Comparison of ENCODE assay signal across 15 mouse cellular contexts in genomic region chr14:74900705-74901369, GRCm38 (mm10). TPM values are rescaled to one million over a fixed set of nuclear protein-coding genes. Genes with fewer than 3 reads are reported as not detected.
A peak's percentile ranks its signal among the peaks of the same experiment; 100 is the strongest.
DNase-seq lines count a peak whose midpoint lies in the region; ATAC-seq lines count a peak whose summit lies in the region.
"Had no signal": no experiment of that assay in that cellular context is flagged by ENCODE, and none has a peak within 500 bp of the region (broad histone marks: within the 10 kb centered on the region; RNA-seq: fewer than 3 reads in every experiment).

No protein-coding gene starts in this region.

- peaks cover 45% of the 10 kb centered on the region for H3K4me1 ChIP-seq in heart, embryonic 10.5 days
- peaks cover 19% of the 10 kb centered on the region for H3K4me1 ChIP-seq in lung, embryonic 16.5 days (replicated peaks; ENCODE audit: control insufficient read depth, insufficient read depth, low read length)
- H3K4me1 ChIP-seq in liver, embryonic 13.5 days (replicated peaks), result peaks cover 52% of the 10 kb centered on the region
- H3K4me1 ChIP-seq in stomach, embryonic 15.5 days, result 0 out of 2 replicates have a peak, but pooled peaks cover 10% of the 10 kb centered on the region

- WGBS in heart, embryonic 10.5 days, result 51% methylated on average over 8 of the region's 8 CpGs
- whole genome bisulfite sequencing in lung, embryonic 16.5 days, result 66% methylated on average over 8 of the region's 8 CpGs
- WGBS in liver, embryonic 13.5 days (ENCODE audit: insufficient replicate concordance), result 31% methylated on average over 8 of the region's 8 CpGs
- 65% methylated on average over 8 of the region's 8 CpGs for WGBS in stomach, embryonic 15.5 days

- no peaks in the 10 kb centered on the region for H3K36me3 ChIP-seq in heart, embryonic 10.5 days
- no peaks in the 10 kb centered on the region for H3K36me3 ChIP-seq in lung, embryonic 16.5 days (ENCODE audit: control insufficient read depth, insufficient read depth, low read length)
- H3K36me3 ChIP-seq in liver, embryonic 13.5 days, result no peaks in the 10 kb centered on the region
- H3K36me3 ChIP-seq in stomach, embryonic 15.5 days, result no peaks in the 10 kb centered on the region
- H3K36me3 ChIP-seq: neural tube, embryonic 15.5 days had no signal

- H3K9ac ChIP-seq in lung, embryonic 16.5 days (ENCODE audit: low read length), result no peak overlapping the region
- H3K9ac ChIP-seq in liver, embryonic 13.5 days, result peak overlapping the region; percentile 59
- no peak overlapping the region for H3K9ac ChIP-seq in stomach, embryonic 15.5 days
- H3K9ac ChIP-seq: neural tube, embryonic 15.5 days had no signal

- H3K9me3 ChIP-seq in heart, embryonic 10.5 days, result no peaks in the 10 kb centered on the region
- no peaks in the 10 kb centered on the region for H3K9me3 ChIP-seq in lung, embryonic 16.5 days (ENCODE audit: control insufficient read depth, low read length)
- H3K9me3 ChIP-seq in liver, embryonic 13.5 days (replicated peaks), result no peaks in the 10 kb centered on the region
- H3K9me3 ChIP-seq in stomach, embryonic 15.5 days, result no peaks in the 10 kb centered on the region
- H3K9me3 ChIP-seq: neural tube, embryonic 15.5 days had no signal

- 0 out of 2 replicates have a peak overlapping the region, but pooled peaks have one; percentile 31 for H3K4me3 ChIP-seq in heart, embryonic 10.5 days
- H3K4me3 ChIP-seq in lung, embryonic 16.5 days (ENCODE audit: low read length), result no peak overlapping the region
- peak overlapping the region; percentile 22; the same call in 1 of the 2 replicates for H3K4me3 ChIP-seq in liver, embryonic 13.5 days (replicated peaks)
- no peak overlapping the region for H3K4me3 ChIP-seq in stomach, embryonic 15.5 days (replicated peaks)
- H3K4me3 ChIP-seq: left cerebral cortex, adult 2 months; neural tube, embryonic 15.5 days had no signal

- no peaks in the 10 kb centered on the region for H3K27me3 ChIP-seq in heart, embryonic 10.5 days (ENCODE audit: insufficient read depth, poor library complexity, severe bottlenecking)
- H3K27me3 ChIP-seq in lung, embryonic 16.5 days (ENCODE audit: control insufficient read depth, insufficient read depth, low read depth, low read length), result no peaks in the 10 kb centered on the region
- no peaks in the 10 kb centered on the region for H3K27me3 ChIP-seq in liver, embryonic 13.5 days
- no peaks in the 10 kb centered on the region for H3K27me3 ChIP-seq in stomach, embryonic 15.5 days (replicated peaks)
- H3K27me3 ChIP-seq: neural tube, embryonic 15.5 days had no signal

- H3K4me2 ChIP-seq in lung, embryonic 16.5 days (ENCODE audit: low read depth, low read length), result no peak overlapping the region
- H3K4me2 ChIP-seq in liver, embryonic 13.5 days, result peak overlapping the region; percentile 60
- no peak overlapping the region for H3K4me2 ChIP-seq in stomach, embryonic 15.5 days
- H3K4me2 ChIP-seq: neural tube, embryonic 15.5 days had no signal

- ATAC-seq in lung, embryonic 16.5 days (ENCODE audit: low read depth), result 0 out of 2 replicates have a peak, but pooled peaks have one; percentile 13
- ATAC-seq in liver, embryonic 13.5 days (ENCODE audit: low read depth), result peak; percentile 99
- peak; percentile 74 for ATAC-seq in stomach, embryonic 15.5 days (ENCODE audit: insufficient read depth, low FRiP score, low read depth)
- no peak for ATAC-seq in CD4-positive, CD25-positive, alpha-beta regulatory T cell, adult 4 months
- ATAC-seq: forebrain, embryonic 14.5 days had no signal

- no peak for DNase-seq in heart, embryonic 10.5 days (ENCODE audit: low spot score)
- no peak for DNase-seq in heart, postnatal 25 days (ENCODE audit: low spot score)
- no peak for DNase-seq in lung, postnatal 25 days (ENCODE audit: low spot score)
- DNase-seq in liver, embryonic 13.5 days, result peak; percentile 46
- no peak for DNase-seq in cerebellum, postnatal 4 days (ENCODE audit: low spot score in 2 of 2)
- DNase-seq: B cell, adult 2 months; kidney, adult 2 months; lung, adult 2 months; thymus, postnatal 25 days had no signal

- intact Hi-C loops in heart, postnatal 25 days (cut with DNase I), result loop anchor here (5.0 kb wide), 2 partner anchors 34 to 49 kb away; no protein-coding TSS in a partner anchor

- peak overlapping the region; percentile 86 for H3K27ac ChIP-seq in heart, embryonic 10.5 days
- no peak overlapping the region for H3K27ac ChIP-seq in lung, embryonic 16.5 days (ENCODE audit: low read length)
- peak overlapping the region; percentile 88 for H3K27ac ChIP-seq in liver, embryonic 13.5 days
- no peak overlapping the region for H3K27ac ChIP-seq in stomach, embryonic 15.5 days
- H3K27ac ChIP-seq: left cerebral cortex, adult 2 months; neural tube, embryonic 15.5 days had no signal

RNA-seq across cellular contexts. Expression of gene Lrch1, which starts 46.8 kb away (rescaled TPM):
- polyA plus RNA-seq in heart, embryonic 10.5 days (2016; fragmentation: Nextera tagmentation; extraction: Ambion mirVana), result 10.1 and 14.4 TPM in 2 replicates
- 10 to 100 TPM; 16.8 to 17.9 TPM for total RNA-seq in heart, postnatal 25 days (2021)
- polyA plus RNA-seq in lung, embryonic 16.5 days (2015; fragmentation: Nextera tagmentation; extraction: Ambion mirVana), result 16.3 and 18.3 TPM in 2 replicates
- 4.3 and 5.3 TPM in 2 replicates for polyA plus RNA-seq in liver, embryonic 13.5 days (2015; fragmentation: Nextera tagmentation; extraction: Ambion mirVana)
- 12.4 and 13.9 TPM in 2 replicates for polyA plus RNA-seq in stomach, embryonic 15.5 days (2015; fragmentation: Nextera tagmentation; extraction: Ambion mirVana)
- polyA plus RNA-seq in CD4-positive, CD25-positive, alpha-beta regulatory T cell, adult 4 months (2017; shearing (Covaris generic)), result 10 to 100 TPM; 30.1 to 30.3 TPM

Comparison
In these comparisons a context has a peak if more than half of its experiments do, and no peak if none do; other contexts are left out.
1. H3K27ac ChIP-seq: peak in heart, embryonic 10.5 days (single experiment) and liver, embryonic 13.5 days (single experiment); none in lung, embryonic 16.5 days (single experiment) and stomach, embryonic 15.5 days (single experiment).
2. H3K4me3 ChIP-seq: peak in heart, embryonic 10.5 days (single experiment) and liver, embryonic 13.5 days (single experiment); none in lung, embryonic 16.5 days (single experiment) and stomach, embryonic 15.5 days (single experiment).